Mouse (Mus musculus): ENCODE data around the gene Ccnt2. TPM values are rescaled to one million over a fixed set of nuclear protein-coding genes. Genes with fewer than 3 reads are reported as not detected.
"Not testable (repeated sequence)": the region's sequence is repeated elsewhere in the genome, so short reads cannot be mapped to it uniquely, and the experiment has no call there.

Ccnt2 gene
- polyA plus RNA-seq (2015; fragmentation: Nextera tagmentation; extraction: Ambion mirVana): 113 and 124 TPM in 2 replicates

DNA sequence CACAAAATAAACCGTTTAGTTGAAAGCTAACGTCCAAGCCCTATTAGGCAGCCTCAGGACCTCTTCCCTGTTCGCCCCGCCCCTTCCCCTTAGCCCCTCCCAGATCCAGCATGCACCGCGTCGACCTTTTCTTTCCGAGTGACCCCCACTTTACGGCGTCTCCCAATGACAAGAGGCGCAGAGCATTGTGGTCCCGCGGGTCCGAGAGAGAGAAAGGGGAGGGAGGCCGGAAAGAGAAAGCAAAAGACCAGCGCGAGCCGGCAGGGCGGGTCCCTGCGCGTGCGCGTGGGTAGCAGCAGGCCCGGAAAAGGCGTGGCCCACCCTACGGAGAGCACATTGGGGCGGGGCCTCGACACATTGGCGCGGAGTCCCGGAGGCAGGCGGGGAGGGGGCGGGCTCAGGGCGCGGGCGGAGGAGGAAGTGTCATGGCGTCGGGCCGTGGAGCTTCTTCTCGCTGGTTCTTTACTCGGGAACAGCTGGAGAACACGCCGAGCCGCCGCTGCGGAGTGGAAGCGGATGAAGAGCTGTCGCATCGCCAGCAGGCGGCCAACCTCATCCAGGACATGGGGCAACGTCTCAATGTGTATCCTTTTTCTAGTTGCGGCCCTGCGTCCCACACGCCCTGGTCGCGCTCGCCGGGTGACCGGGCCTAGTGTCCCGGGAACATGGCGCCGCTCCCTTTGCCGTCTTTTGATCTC, at the start of gene Ccnt2:
Ccnt2 (plus strand) TSS at position 362 of the 698 bp plus-strand sequence.
- H3K27me3 ChIP-seq: no peaks in the 10 kb centered on the region
- H3K9me3 ChIP-seq: no peaks in the 10 kb centered on the region
- H3K4me2 ChIP-seq: peak within 1 kb of the TSS; percentile 84
- peak within 1 kb of the TSS; percentile 91 for H3K9ac ChIP-seq
- peak within 1 kb of the TSS; percentile 95 for H3K27ac ChIP-seq
- H3K4me1 ChIP-seq (replicated peaks): peaks cover 39% of the 10 kb centered on the region
- H3K36me3 ChIP-seq: 0 out of 2 replicates have a peak, but pooled peaks cover 3% of the 10 kb centered on the region
- H3K4me3 ChIP-seq: peak within 1 kb of the TSS; percentile 92
- under 1% methylated on average over 63 of the region's 63 CpGs for WGBS
- peak; percentile 98 for ATAC-seq (ENCODE audit: low FRiP score)

DNA sequence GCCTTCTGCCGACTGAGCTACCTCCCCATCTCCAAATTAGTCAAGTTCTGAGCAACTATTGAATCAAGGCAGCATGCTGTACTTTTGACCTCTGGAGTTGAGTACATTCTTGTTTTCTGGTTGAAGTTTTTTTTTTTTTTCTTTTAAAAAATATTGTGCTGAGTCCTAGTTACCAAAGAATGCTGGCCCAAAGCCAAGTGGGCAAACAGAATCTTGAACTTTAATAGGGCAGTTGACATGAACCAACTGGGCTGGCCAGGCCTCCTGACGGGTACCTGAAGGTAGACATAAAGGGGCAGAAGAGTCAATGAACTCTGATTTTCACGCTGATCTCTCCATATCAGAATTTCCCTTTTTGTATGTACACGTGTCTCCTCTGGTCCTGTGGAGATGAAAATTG, 44.9 kb upstream of the Ccnt2 start, which contains the start of gene Acmsd:
Acmsd (plus strand) TSS at position 318 of the 400 bp plus-strand sequence.
- Histone ChIP-seq H3K36me3 (no peaks in the 10 kb centered on the region), H3K4me2 (no peak within 1 kb of the TSS), H3K4me1 (replicated peaks) (no peaks in the 10 kb centered on the region), H3K27me3 (no peaks in the 10 kb centered on the region), H3K27ac (no peak within 1 kb of the TSS), H3K9me3 (peaks cover 9% of the 10 kb centered on the region; the same call in 1 of the 2 replicates), H3K9ac (no peak within 1 kb of the TSS), H3K4me3 (no peak within 1 kb of the TSS)
- WGBS: 86% methylated on average over 4 of the region's 4 CpGs
- no peak for ATAC-seq (ENCODE audit: low FRiP score)

DNA sequence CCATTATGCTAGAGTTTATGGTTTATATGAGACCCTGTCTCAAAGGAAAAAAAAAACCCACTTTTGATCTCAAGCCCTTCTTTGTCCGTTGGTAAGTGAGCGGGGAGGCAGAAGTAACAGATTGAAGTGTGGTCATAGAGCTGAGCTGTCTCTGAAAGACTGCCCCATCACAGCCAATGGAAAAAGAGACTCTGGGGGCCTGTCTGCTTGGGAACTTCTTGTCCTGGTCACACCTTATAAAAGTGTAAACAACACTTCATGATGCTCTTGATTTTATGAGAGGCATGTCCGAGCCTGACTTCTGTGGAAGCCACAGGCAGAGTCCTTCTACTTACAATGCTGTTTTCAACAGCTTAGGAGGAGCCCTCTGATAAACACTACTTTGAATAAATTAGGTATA, 42.9 kb upstream of the Ccnt2 start:
- WGBS: 52% methylated on average over 3 of the region's 3 CpGs
- no peak for ATAC-seq (ENCODE audit: low FRiP score)

DNA sequence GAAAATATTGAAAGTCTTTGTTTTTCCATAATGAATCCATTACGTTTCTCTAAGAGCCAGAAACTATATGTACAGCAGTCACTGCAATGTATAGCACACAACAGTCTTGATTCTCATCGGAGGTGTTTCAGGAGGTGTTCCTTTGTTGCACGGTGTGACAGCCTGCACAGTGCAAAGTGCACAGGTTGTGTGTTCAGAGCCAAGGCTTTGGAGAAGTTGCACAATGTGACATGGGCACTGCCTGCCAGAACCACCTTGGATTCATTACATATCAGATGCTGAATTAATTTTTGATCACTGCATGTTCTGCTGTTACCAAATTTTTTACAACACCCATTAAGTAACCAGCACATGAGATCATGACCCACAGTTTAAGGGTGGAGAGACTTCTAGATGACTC, 41.5 kb upstream of the Ccnt2 start:
- no peaks in the 10 kb centered on the region for H3K4me1 ChIP-seq (replicated peaks)
- peaks cover 9% of the 10 kb centered on the region; the same call in 1 of the 2 replicates for H3K9me3 ChIP-seq
- no peak overlapping the region for H3K4me3 ChIP-seq
- H3K4me2 ChIP-seq: no peak overlapping the region
- H3K9ac ChIP-seq: no peak overlapping the region
- ATAC-seq (ENCODE audit: low FRiP score): no peak
- H3K36me3 ChIP-seq: no peaks in the 10 kb centered on the region
- H3K27ac ChIP-seq: no peak overlapping the region
- H3K27me3 ChIP-seq: no peaks in the 10 kb centered on the region
- WGBS: 89% methylated on average over 3 of the region's 3 CpGs

More for the DNA sequence above, 42.9 kb upstream of the Ccnt2 start:
- no peak overlapping the region for H3K27ac ChIP-seq
- no peaks in the 10 kb centered on the region for H3K36me3 ChIP-seq
- no peak overlapping the region for H3K4me2 ChIP-seq
- peaks cover 9% of the 10 kb centered on the region; the same call in 1 of the 2 replicates for H3K9me3 ChIP-seq
- no peaks in the 10 kb centered on the region for H3K27me3 ChIP-seq
- no peak overlapping the region for H3K4me3 ChIP-seq
- H3K4me1 ChIP-seq (replicated peaks): no peaks in the 10 kb centered on the region
- H3K9ac ChIP-seq: no peak overlapping the region

DNA sequence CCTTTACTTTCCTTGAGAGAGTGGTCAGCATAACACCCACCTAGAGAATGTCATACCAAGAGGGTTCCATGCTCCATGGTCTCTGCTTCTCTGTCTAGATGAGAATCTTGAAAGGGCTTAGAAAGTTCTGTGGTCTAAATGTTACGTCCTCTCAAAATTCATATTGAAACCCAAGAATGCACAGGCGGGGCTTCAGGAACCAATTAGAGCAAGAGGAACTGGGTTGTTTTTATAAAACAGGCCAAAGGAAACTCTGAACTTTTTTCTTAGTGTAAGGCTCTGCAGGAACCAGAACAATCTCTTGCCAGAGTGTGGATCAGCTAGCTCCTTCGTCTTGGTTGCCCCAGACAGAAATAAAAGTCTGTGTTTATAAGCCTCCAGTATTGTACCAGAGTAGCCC, 41.1 kb upstream of the Ccnt2 start:
- Histone ChIP-seq H3K27me3 (no peaks in the 10 kb centered on the region), H3K9me3 (peaks cover 9% of the 10 kb centered on the region; the same call in 1 of the 2 replicates), H3K4me1 (replicated peaks) (no peaks in the 10 kb centered on the region), H3K9ac (no peak overlapping the region), H3K4me3 (no peak overlapping the region), H3K36me3 (no peaks in the 10 kb centered on the region), H3K27ac (no peak overlapping the region), H3K4me2 (no peak overlapping the region)
- ATAC-seq (ENCODE audit: low FRiP score): no peak
- WGBS: 85% methylated on average over 3 of the region's 3 CpGs

DNA sequence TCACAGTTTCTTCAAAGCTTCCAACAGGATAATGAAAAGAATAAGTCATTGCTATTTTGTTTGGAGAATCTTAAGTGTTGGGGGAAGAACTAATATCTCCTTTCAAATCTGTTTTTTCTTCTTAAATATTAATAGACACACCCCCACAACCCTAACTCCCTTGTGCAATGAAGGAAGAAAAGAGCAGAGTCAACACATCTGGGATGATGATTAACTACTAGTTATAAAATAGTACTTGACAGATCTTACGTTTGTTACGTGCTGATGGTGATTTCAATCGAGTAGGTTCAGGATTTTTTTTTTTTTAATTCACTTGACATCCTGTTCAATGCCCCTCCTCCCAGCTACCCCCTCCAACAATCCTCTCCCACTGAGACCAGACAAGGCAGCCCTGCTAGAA, 38.6 kb upstream of the Ccnt2 start:
- Histone ChIP-seq H3K9ac (no peak overlapping the region), H3K36me3 (no peaks in the 10 kb centered on the region), H3K27me3 (no peaks in the 10 kb centered on the region), H3K4me3 (no peak overlapping the region), H3K4me2 (no peak overlapping the region), H3K9me3 (no peaks in the 10 kb centered on the region), H3K27ac (no peak overlapping the region), H3K4me1 (replicated peaks) (no peaks in the 10 kb centered on the region)
- ATAC-seq (ENCODE audit: low FRiP score): no peak
- WGBS: 82% methylated on average over 3 of the region's 3 CpGs

DNA sequence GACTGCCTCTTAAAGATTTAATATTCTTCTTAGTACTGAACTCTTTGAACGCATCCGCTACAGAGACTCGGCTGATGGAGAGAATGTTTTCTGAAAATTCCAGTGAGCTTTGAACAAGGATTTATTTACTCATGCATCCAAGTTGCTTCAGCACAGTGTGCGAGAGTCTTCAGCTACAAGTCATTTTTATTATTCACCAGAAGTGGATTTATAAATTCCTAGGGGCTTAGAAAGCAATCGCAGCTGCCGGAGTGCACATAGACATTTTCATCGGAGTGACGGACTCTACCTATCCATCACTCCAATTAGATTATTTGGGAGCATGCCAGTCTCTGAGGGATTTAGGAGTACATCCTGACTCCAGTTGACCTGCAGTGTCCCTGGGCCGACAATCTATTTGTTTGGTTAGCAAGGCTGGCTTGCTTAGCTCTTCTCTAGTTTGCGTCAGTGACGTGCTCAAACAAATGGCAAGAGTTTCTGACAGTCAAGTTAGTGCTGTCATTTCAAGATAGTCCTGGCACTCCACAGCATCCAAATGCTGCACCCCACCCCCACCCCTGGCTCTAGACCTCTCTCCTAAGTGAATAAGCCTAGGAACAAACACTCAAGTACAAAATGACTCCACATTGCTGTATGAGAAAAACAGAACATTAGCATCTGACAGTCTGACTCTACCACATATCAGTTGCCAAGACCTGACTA, 23.4 kb upstream of the Ccnt2 start:
- no peak overlapping the region for H3K4me2 ChIP-seq
- 67% methylated on average over 11 of the region's 11 CpGs for WGBS
- ATAC-seq (ENCODE audit: low FRiP score): peak; percentile 46; the same call in 1 of the 2 replicates
- H3K4me3 ChIP-seq: no peak overlapping the region
- no peaks in the 10 kb centered on the region for H3K27me3 ChIP-seq
- peaks cover 9% of the 10 kb centered on the region; the same call in 1 of the 2 replicates for H3K4me1 ChIP-seq (replicated peaks)
- peaks cover 5% of the 10 kb centered on the region for H3K9me3 ChIP-seq
- H3K9ac ChIP-seq: no peak overlapping the region
- no peaks in the 10 kb centered on the region for H3K36me3 ChIP-seq
- H3K27ac ChIP-seq: no peak overlapping the region

DNA sequence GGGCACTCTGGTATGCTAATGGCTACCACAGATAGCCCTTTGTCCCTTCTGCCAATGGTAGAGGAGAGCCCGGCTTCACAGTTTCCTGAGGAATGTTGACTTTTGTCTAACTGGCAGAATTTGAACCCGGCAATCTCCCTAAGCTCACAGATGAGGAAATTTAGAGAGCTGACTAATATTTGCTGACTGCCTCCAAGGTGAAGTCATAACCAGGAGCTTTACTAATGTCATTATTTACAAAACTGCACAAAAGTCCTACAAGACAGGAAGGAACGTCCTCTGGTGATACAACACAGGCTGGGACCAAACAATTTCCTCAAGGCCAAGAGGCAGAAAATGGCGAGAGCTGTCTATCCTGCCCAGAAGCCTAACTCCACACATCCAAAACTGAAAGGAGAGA, 18.2 kb upstream of the Ccnt2 start:
- H3K4me3 ChIP-seq: no peak overlapping the region
- no peak overlapping the region for H3K4me2 ChIP-seq
- ATAC-seq (ENCODE audit: low FRiP score): no peak
- H3K27me3 ChIP-seq: no peaks in the 10 kb centered on the region
- H3K36me3 ChIP-seq: no peaks in the 10 kb centered on the region
- 79% methylated on average over 4 of the region's 4 CpGs for WGBS
- no peaks in the 10 kb centered on the region for H3K9me3 ChIP-seq
- no peak overlapping the region for H3K9ac ChIP-seq
- no peaks in the 10 kb centered on the region for H3K4me1 ChIP-seq (replicated peaks)
- no peak overlapping the region for H3K27ac ChIP-seq

DNA sequence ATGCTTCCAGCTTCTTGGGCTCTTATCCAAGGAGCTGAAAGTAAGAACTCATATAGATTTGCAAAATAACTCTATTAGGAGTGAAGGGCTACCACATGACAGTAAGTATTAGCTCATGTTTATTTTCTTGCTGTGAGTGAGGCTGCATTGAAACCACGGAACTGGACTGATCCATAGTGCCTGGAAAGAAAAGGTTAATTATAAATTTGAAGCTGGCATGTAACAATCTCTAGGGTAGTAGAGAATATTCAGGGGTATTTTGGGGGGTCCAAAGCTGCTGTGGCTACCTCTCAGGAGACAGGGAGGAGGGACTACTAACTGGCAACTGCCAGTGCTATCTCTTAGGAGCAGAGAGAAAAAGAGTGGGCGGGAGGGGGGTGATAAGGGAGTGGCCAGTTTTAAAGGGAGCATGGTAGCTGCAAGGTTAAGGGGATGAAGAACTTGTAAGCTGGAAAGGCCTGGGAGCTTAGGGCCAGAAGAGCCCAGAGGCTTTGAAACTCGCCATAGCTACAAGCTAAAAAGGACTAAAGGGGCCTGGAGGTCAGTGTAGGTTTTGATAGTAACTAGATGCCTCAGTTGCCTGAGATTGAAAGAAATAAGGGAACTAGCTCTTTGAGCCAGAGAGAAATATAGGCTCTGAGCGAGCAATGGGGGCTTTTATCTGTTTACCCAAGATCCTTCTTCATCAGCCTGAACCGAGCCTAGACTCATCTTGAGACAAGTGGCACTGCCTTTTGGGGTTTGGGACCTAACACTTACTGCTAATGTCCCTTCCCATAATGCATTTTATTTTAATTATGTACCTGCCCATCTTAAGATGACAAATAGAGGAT, 17.4 kb upstream of the Ccnt2 start:
- H3K4me1 ChIP-seq (replicated peaks): no peaks in the 10 kb centered on the region
- H3K27ac ChIP-seq: no peak overlapping the region
- H3K9ac ChIP-seq: no peak overlapping the region
- H3K4me2 ChIP-seq: no peak overlapping the region
- WGBS: 78% methylated on average over 5 of the region's 5 CpGs
- ATAC-seq (ENCODE audit: low FRiP score): no peak
- no peak overlapping the region for H3K4me3 ChIP-seq
- H3K9me3 ChIP-seq: no peaks in the 10 kb centered on the region
- H3K36me3 ChIP-seq: no peaks in the 10 kb centered on the region
- no peaks in the 10 kb centered on the region for H3K27me3 ChIP-seq

DNA sequence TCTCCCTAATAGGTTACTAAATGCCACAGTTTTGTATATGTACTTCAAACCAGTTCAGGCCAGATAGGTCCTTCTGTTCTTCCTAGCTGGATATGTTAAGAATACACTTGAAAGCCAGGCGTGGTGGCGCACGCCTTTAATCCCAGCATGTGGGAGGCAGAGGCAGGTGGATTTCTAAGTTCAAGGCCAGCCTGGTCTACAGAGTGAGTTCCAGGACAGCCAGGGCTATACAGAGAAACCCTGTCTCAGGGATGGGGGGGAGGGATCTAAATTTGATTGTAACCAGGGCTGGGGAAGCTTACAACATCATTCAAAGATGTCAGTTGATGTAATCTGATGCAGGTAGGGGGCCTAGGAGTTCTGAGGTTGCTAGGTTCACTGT, 16.8 kb upstream of the Ccnt2 start:
- not testable (repeated sequence) for H3K27me3 ChIP-seq; ATAC-seq (ENCODE audit: low FRiP score); H3K4me2 ChIP-seq; H3K9ac ChIP-seq; H3K27ac ChIP-seq; H3K9me3 ChIP-seq; H3K4me3 ChIP-seq; H3K4me1 ChIP-seq (replicated peaks); H3K36me3 ChIP-seq
- WGBS: 92% methylated on average over 3 of the region's 3 CpGs

DNA sequence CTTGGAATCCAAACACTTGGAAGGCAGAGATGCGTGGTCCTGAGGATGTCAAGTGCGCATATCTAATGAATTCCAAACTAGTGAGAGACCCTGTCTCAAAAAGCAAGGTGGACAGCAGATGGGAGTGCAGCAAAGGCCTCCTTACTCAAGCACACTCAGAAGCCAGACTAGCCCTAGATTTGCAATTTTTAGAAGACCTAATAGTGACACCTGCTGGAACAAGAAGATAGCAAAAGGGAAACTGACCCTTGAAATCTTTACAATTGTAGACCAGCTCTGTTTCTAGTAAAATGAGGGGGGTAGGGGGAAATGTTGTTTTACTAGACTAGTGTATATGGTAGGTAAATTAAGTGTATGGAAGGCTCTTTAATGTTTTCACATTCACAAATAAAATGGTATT, 8.5 kb upstream of the Ccnt2 start:
- Histone ChIP-seq H3K27ac (no peak overlapping the region), H3K9me3 (no peaks in the 10 kb centered on the region), H3K4me3 (no peak overlapping the region), H3K9ac (no peak overlapping the region), H3K4me1 (replicated peaks) (no peaks in the 10 kb centered on the region), H3K27me3 (no peaks in the 10 kb centered on the region), H3K36me3 (no peaks in the 10 kb centered on the region), H3K4me2 (no peak overlapping the region)
- ATAC-seq (ENCODE audit: low FRiP score): no peak
- 53% methylated on average over 2 of the region's 2 CpGs for WGBS

DNA sequence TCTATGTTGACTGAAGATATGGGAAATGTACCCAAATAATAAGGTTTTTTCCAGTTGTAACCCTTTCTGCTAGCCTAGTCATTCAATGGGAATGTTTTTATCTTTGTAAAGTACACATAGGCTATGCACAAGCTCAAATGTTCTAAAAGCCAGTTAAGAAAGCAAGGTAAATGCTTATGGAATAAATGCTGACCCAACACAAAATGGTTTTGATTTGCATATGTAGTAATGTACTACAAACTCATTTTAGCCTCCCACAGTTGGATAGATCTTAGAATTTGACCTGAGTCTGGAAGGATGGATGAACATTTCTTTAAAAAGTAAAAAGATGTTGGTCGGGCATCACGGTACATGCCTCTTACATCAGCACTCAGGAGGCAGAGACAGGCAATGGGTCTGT, 7.2 kb upstream of the Ccnt2 start:
- Histone ChIP-seq H3K4me3 (no peak overlapping the region), H3K4me2 (no peak overlapping the region), H3K9ac (no peak overlapping the region), H3K4me1 (replicated peaks) (no peaks in the 10 kb centered on the region), H3K36me3 (no peaks in the 10 kb centered on the region), H3K9me3 (no peaks in the 10 kb centered on the region), H3K27ac (no peak overlapping the region), H3K27me3 (no peaks in the 10 kb centered on the region)
- 87% methylated on average over 2 of the region's 2 CpGs for WGBS
- no peak for ATAC-seq (ENCODE audit: low FRiP score)
